Mouse (Mus musculus) forebrain, embryonic 15.5 days (tissue): ENCODE data around the gene Capn11. TPM values are rescaled to one million over a fixed set of nuclear protein-coding genes. Genes with fewer than 3 reads are reported as not detected.

Experiments
- ATAC-seq: fragments of 200-750 bp; cut with Nextera tagmentation; replicated peaks from 2 replicates; pipeline ENCODE4 v1.8.0; 2017; ENCODE audit warnings: mild to moderate bottlenecking, moderate TSS enrichment, moderate library complexity
- H3K27ac ChIP-seq: fragments of 300-500 bp; sonication (generic); replicated peaks from 2 replicates; pipeline ENCODE4 v1.5.1; 2015; ENCODE audit warnings: mild to moderate bottlenecking, inconsistent platforms
- H3K27me3 ChIP-seq: fragments of 300-500 bp; sonication (generic); 2 replicates; pipeline ENCODE4 v1.6.1; 2015; ENCODE audit warnings: inconsistent platforms
- H3K36me3 ChIP-seq: fragments of 300-500 bp; sonication (generic); 2 replicates; pipeline ENCODE4 v1.6.1; 2015; ENCODE audit warnings: mild to moderate bottlenecking, inconsistent platforms
- H3K4me1 ChIP-seq: fragments of 300-500 bp; sonication (generic); 2 replicates; pipeline ENCODE4 v1.6.1; 2015; ENCODE audit warnings: inconsistent platforms
- H3K4me2 ChIP-seq: fragments of 300-500 bp; sonication (generic); replicated peaks from 2 replicates; pipeline ENCODE4 v1.6.1; 2015; ENCODE audit warnings: mild to moderate bottlenecking, inconsistent platforms
- H3K4me3 ChIP-seq: fragments of 300-500 bp; sonication (generic); 2 replicates; pipeline ENCODE4 v1.5.1; 2015; ENCODE audit warnings: mild to moderate bottlenecking, inconsistent platforms
- H3K9ac ChIP-seq: fragments of 300-500 bp; sonication (generic); replicated peaks from 2 replicates; pipeline ENCODE4 v1.6.1; 2015; ENCODE audit warnings: mild to moderate bottlenecking, inconsistent platforms
- H3K9me3 ChIP-seq: fragments of 300-500 bp; sonication (generic); 2 replicates; pipeline ENCODE4 v1.6.1; 2016; ENCODE audit warnings: inconsistent platforms
- WGBS: fragments of 180-500 bp; shearing (Covaris S2); methylation state at CpG from one replicate; pipeline ENCODE4 v1.1.7; 2015; ENCODE audit warnings: mixed read lengths; 5-methylcytosine and 5-hydroxymethylcytosine counted together
- polyA plus RNA-seq: library from polyadenylated mRNA; unstranded; fragments of >200 nt; fragmentation: Nextera tagmentation; extraction: Ambion mirVana; gene quantifications from 2 replicates; pipeline ENCODE4 v1.2.1, GENCODE M21; 2015

Capn11 gene
- polyA plus RNA-seq = 0.83 and 1.00 TPM in 2 replicates

GRCm38 (mm10) chr17:45659225-45659624 lies at the start of gene Capn11:
Capn11 (minus strand) TSS chr17:45659325.
- ATAC-seq = no peak
- H3K4me3 ChIP-seq = no peak within 1 kb of the TSS
- H3K27me3 ChIP-seq = no peaks in the 10 kb centered on the region
- no peak within 1 kb of the TSS for H3K9ac ChIP-seq
- peaks cover 3% of the 10 kb centered on the region for H3K4me1 ChIP-seq
- peaks cover 31% of the 10 kb centered on the region for H3K36me3 ChIP-seq
- WGBS = 91% methylated on average over 4 of the region's 4 CpGs
- no peak within 1 kb of the TSS for H3K27ac ChIP-seq
- no peaks in the 10 kb centered on the region for H3K9me3 ChIP-seq
- no peak within 1 kb of the TSS for H3K4me2 ChIP-seq

- no peaks in the 10 kb centered on the region for H3K9me3 ChIP-seq
- H3K4me1 ChIP-seq = no peaks in the 10 kb centered on the region
- no peak overlapping the region for H3K4me2 ChIP-seq
- no peak for ATAC-seq
- no peak overlapping the region for H3K9ac ChIP-seq
- 84% methylated on average over 8 of the region's 8 CpGs for WGBS
- H3K4me3 ChIP-seq = no peak overlapping the region
- no peaks in the 10 kb centered on the region for H3K36me3 ChIP-seq
- no peaks in the 10 kb centered on the region for H3K27me3 ChIP-seq
- no peak overlapping the region for H3K27ac ChIP-seq
Observed at GRCm38 (mm10) chr17:45708179-45708578, 49.1 kb upstream of the Capn11 start.

GRCm38 (mm10) chr17:45707376-45707775 lies 48.3 kb upstream of the Capn11 start:
- H3K9me3 ChIP-seq = no peaks in the 10 kb centered on the region
- no peak for ATAC-seq
- 33% methylated on average over 3 of the region's 3 CpGs for WGBS
- no peak overlapping the region for H3K4me2 ChIP-seq
- no peak overlapping the region for H3K9ac ChIP-seq
- no peaks in the 10 kb centered on the region for H3K4me1 ChIP-seq
- no peaks in the 10 kb centered on the region for H3K27me3 ChIP-seq
- H3K36me3 ChIP-seq = no peaks in the 10 kb centered on the region
- no peak overlapping the region for H3K27ac ChIP-seq
- H3K4me3 ChIP-seq = no peak overlapping the region

- no peak overlapping the region for H3K4me3 ChIP-seq
- no peaks in the 10 kb centered on the region for H3K36me3 ChIP-seq
- ATAC-seq = no peak
- no peaks in the 10 kb centered on the region for H3K4me1 ChIP-seq
- no peaks in the 10 kb centered on the region for H3K9me3 ChIP-seq
- no peak overlapping the region for H3K4me2 ChIP-seq
- 63% methylated on average over 5 of the region's 5 CpGs for WGBS
- H3K27ac ChIP-seq = no peak overlapping the region
- no peak overlapping the region for H3K9ac ChIP-seq
- H3K27me3 ChIP-seq = no peaks in the 10 kb centered on the region
Observed at GRCm38 (mm10) chr17:45706796-45707195, 47.7 kb upstream of the Capn11 start.

- H3K4me3 ChIP-seq = no peak overlapping the region
- H3K9ac ChIP-seq = no peak overlapping the region
- no peaks in the 10 kb centered on the region for H3K27me3 ChIP-seq
- WGBS = 69% methylated on average over 7 of the region's 7 CpGs
- peaks cover 9% of the 10 kb centered on the region for H3K36me3 ChIP-seq
- H3K27ac ChIP-seq = no peak overlapping the region
- no peaks in the 10 kb centered on the region for H3K4me1 ChIP-seq
- ATAC-seq = no peak
- H3K4me2 ChIP-seq = no peak overlapping the region
- H3K9me3 ChIP-seq = no peaks in the 10 kb centered on the region
Observed at GRCm38 (mm10) chr17:45703187-45703586, 44.1 kb upstream of the Capn11 start.

- Histone ChIP-seq H3K4me1 (no peaks in the 10 kb centered on the region), H3K9me3 (no peaks in the 10 kb centered on the region), H3K9ac (no peak overlapping the region), H3K4me2 (no peak overlapping the region), H3K36me3 (peaks cover 11% of the 10 kb centered on the region), H3K4me3 (no peak overlapping the region), H3K27me3 (no peaks in the 10 kb centered on the region), H3K27ac (no peak overlapping the region)
- ATAC-seq = no peak
- WGBS = 66% methylated on average over 4 of the region's 4 CpGs
Observed at GRCm38 (mm10) chr17:45702254-45702653, 43.1 kb upstream of the Capn11 start.

GRCm38 (mm10) chr17:45701236-45701591 lies 42.1 kb upstream of the Capn11 start:
- Histone ChIP-seq H3K36me3 (peaks cover 11% of the 10 kb centered on the region), H3K9me3 (no peaks in the 10 kb centered on the region), H3K9ac (no peak overlapping the region), H3K4me3 (no peak overlapping the region), H3K4me1 (no peaks in the 10 kb centered on the region), H3K4me2 (no peak overlapping the region), H3K27me3 (no peaks in the 10 kb centered on the region), H3K27ac (no peak overlapping the region)
- 74% methylated on average over 9 of the region's 9 CpGs for WGBS
- ATAC-seq = no peak

GRCm38 (mm10) chr17:45700496-45701235 lies 41.5 kb upstream of the Capn11 start:
- ATAC-seq = no peak
- Histone ChIP-seq H3K4me2 (no peak overlapping the region), H3K27me3 (no peaks in the 10 kb centered on the region), H3K9me3 (no peaks in the 10 kb centered on the region), H3K9ac (no peak overlapping the region), H3K4me1 (no peaks in the 10 kb centered on the region), H3K4me3 (no peak overlapping the region), H3K27ac (no peak overlapping the region), H3K36me3 (peaks cover 11% of the 10 kb centered on the region)
- 60% methylated on average over 9 of the region's 16 CpGs for WGBS

- Histone ChIP-seq H3K4me1 (no peaks in the 10 kb centered on the region), H3K4me2 (no peak overlapping the region), H3K9me3 (no peaks in the 10 kb centered on the region), H3K36me3 (peaks cover 11% of the 10 kb centered on the region), H3K9ac (no peak overlapping the region), H3K27me3 (no peaks in the 10 kb centered on the region), H3K4me3 (no peak overlapping the region), H3K27ac (no peak overlapping the region)
- 91% methylated on average over 3 of the region's 3 CpGs for WGBS
- ATAC-seq = no peak
Observed at GRCm38 (mm10) chr17:45699039-45699740, 40.1 kb upstream of the Capn11 start.

- H3K27me3 ChIP-seq = no peaks in the 10 kb centered on the region
- 81% methylated on average over 6 of the region's 6 CpGs for WGBS
- no peaks in the 10 kb centered on the region for H3K9me3 ChIP-seq
- H3K4me2 ChIP-seq = no peak overlapping the region
- no peak overlapping the region for H3K4me3 ChIP-seq
- no peak for ATAC-seq
- H3K36me3 ChIP-seq = peaks cover 11% of the 10 kb centered on the region
- H3K4me1 ChIP-seq = no peaks in the 10 kb centered on the region
- no peak overlapping the region for H3K27ac ChIP-seq
- H3K9ac ChIP-seq = no peak overlapping the region
Observed at GRCm38 (mm10) chr17:45698368-45698767, 39.2 kb upstream of the Capn11 start.

- Histone ChIP-seq H3K4me3 (no peak overlapping the region), H3K27me3 (no peaks in the 10 kb centered on the region), H3K27ac (no peak overlapping the region), H3K9me3 (no peaks in the 10 kb centered on the region), H3K4me2 (no peak overlapping the region), H3K4me1 (no peaks in the 10 kb centered on the region), H3K9ac (no peak overlapping the region), H3K36me3 (peaks cover 11% of the 10 kb centered on the region)
- ATAC-seq = no peak
- 94% methylated on average over 9 of the region's 9 CpGs for WGBS
Observed at GRCm38 (mm10) chr17:45696981-45697380, 37.9 kb upstream of the Capn11 start.

- Histone ChIP-seq H3K9ac (no peak overlapping the region), H3K9me3 (no peaks in the 10 kb centered on the region), H3K4me3 (no peak overlapping the region), H3K4me1 (no peaks in the 10 kb centered on the region), H3K27me3 (no peaks in the 10 kb centered on the region), H3K4me2 (no peak overlapping the region), H3K36me3 (peaks cover 11% of the 10 kb centered on the region), H3K27ac (no peak overlapping the region)
- no peak for ATAC-seq
- WGBS = 75% methylated on average over 23 of the region's 23 CpGs
Observed at GRCm38 (mm10) chr17:45695227-45696120, 36.3 kb upstream of the Capn11 start.
